Mouse (Mus musculus): ENCODE data around the gene Mylk.
A peak's percentile ranks its signal among the peaks of the same experiment; 100 is the strongest.

The Mylk gene

GRCm38 (mm10) chr16:35022242-35023137 is 277.5 kb downstream of the Mylk start, which contains the start of gene Hacd2:
Hacd2 (plus strand) TSS chr16:35022428.
- peak; percentile 87 for DNase-seq (ENCODE audit: low read depth, low spot score)

GRCm38 (mm10) chr16:35023138-35023735 is 278.2 kb downstream of the Mylk start:
- no peak for DNase-seq (ENCODE audit: low read depth, low spot score)

GRCm38 (mm10) chr16:35024300-35024699 is 279.3 kb downstream of the Mylk start:
- DNase-seq (ENCODE audit: low read depth, low spot score) = no peak

- DNase-seq (ENCODE audit: low read depth, low spot score) = no peak
Measured at GRCm38 (mm10) chr16:35025347-35025746, 280.3 kb downstream of the Mylk start.

DNA sequence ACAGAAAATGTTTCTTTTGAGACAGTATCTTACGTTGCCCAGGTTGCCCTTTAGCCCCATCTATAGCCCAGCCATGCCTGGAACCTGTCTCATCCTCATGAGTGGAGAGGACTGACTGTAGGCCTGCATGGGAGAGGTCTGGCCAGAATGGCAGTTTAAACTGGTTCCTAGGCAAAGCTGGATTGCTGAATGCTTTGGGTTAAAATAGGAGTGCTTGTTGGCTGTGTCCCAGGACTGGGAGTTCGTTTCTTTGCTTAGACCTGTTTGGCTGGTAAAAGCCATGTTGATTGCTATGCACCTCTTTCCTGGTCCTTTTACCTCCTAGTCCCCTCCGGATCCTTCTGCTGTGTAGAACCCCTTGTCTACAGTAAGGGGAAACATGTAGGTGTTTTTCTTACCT is 288.2 kb downstream of the Mylk start:
- DNase-seq (ENCODE audit: low read depth, low spot score) = no peak

GRCm38 (mm10) chr16:35033809-35034577 is 289.0 kb downstream of the Mylk start:
- DNase-seq (ENCODE audit: low read depth, low spot score) = no peak

DNA sequence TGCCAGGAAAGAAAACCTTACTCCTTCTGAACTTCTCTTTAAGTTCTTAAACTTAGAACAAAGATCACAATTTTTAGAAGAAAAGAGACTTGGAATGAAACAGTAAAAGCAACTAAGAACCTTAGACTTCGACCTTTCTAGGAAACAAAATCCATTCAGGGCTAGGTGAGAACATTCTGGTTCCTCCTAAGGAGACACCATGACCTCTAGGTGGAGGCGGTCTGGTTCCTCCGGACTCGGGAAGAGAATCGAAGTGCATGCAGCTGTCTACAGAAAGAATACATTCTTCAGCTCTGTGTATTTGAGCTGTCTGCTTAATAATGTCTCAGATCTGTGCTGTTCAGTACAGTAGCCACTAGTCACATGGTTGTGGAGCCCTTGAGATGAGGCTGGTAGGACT is 290.0 kb downstream of the Mylk start:
- DNase-seq (ENCODE audit: low read depth, low spot score) = no peak

GRCm38 (mm10) chr16:35036754-35037153 is 291.7 kb downstream of the Mylk start:
- DNase-seq (ENCODE audit: low read depth, low spot score) = no peak

- DNase-seq (ENCODE audit: low read depth, low spot score) = no peak
Measured at GRCm38 (mm10) chr16:35038343-35039057, 293.5 kb downstream of the Mylk start.

GRCm38 (mm10) chr16:35040154-35040553 is 295.1 kb downstream of the Mylk start:
- DNase-seq (ENCODE audit: low read depth, low spot score) = no peak

- no peak for DNase-seq (ENCODE audit: low read depth, low spot score)
Measured at GRCm38 (mm10) chr16:35041001-35041400, 296.0 kb downstream of the Mylk start.

- no peak for DNase-seq (ENCODE audit: low read depth, low spot score)
Measured at GRCm38 (mm10) chr16:35046081-35046775, 301.2 kb downstream of the Mylk start.

- DNase-seq (ENCODE audit: low read depth, low spot score) = no peak
Measured at GRCm38 (mm10) chr16:35047272-35047969, 302.4 kb downstream of the Mylk start.

DNA sequence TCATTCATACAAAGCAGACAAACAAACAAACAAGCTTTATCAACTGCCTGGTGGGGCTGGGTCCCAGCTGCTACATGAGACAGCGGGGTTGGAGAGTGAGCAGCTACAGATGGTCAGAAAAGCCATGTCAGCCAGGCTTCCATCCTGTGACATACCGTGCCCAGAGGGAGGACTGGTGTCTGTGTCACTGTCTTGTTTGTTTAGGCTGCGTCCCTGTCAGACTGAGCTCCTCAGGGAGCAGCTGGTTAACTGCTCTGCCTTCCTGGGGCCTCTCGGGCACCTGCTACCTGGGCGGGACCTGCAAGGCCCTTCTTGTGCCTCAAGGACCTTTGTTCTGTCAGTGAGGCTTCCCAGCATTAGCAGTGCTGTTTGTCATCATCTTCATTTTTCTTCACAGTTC is 306.1 kb downstream of the Mylk start:
- DNase-seq (ENCODE audit: low read depth, low spot score) = no peak
